ENCODE assay signal across 19 mouse cellular contexts in the genomic region with DNA sequence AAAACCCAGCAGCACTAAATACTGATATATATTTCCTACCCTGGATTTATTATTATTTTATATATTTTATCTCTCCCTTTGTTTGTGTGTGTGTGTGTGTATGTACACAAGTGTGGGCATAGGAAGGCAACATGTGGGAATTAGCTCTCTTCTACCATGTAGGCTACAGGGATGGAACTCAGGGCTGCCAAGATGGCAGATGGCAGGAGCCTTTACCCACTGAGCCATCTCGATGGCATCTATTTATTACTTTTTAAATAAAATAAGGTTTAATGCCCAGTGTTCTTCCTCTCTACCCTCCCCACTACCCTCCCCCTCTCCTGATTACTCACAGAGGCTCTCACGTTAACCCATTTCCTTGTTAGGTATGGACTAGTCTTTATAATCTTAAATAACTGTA. TPM values are rescaled to one million over a fixed set of nuclear protein-coding genes. Genes with fewer than 3 reads are reported as not detected.
DNase-seq lines count a peak whose midpoint lies in the region; ATAC-seq and TF ChIP-seq lines count a peak whose summit lies in the region.
"Had no signal": no experiment of that assay in that cellular context is flagged by ENCODE, and none has a peak within 500 bp of the region (broad histone marks: within the 10 kb centered on the region; RNA-seq: fewer than 3 reads in every experiment).

No protein-coding gene starts in this region.

- no peaks in the 10 kb centered on the region for H3K27me3 ChIP-seq in cerebellum, adult 2 months (ENCODE audit: control insufficient read depth, insufficient read depth, low read length)
- H3K27me3 ChIP-seq in intestine, embryonic 16.5 days (replicated peaks; ENCODE audit: control insufficient read depth, insufficient read depth, low read length): no peaks in the 10 kb centered on the region
- H3K27me3 ChIP-seq: CH12.LX; embryonic facial prominence, embryonic 12.5 days; forebrain, embryonic 15.5 days; heart, embryonic 13.5 days; hindbrain, embryonic 15.5 days had no signal

- H3K4me2 ChIP-seq in intestine, embryonic 16.5 days (ENCODE audit: low read depth, low read length): no peak overlapping the region
- H3K4me2 ChIP-seq: embryonic facial prominence, embryonic 12.5 days; forebrain, embryonic 15.5 days; heart, embryonic 13.5 days; hindbrain, embryonic 15.5 days had no signal

- no peak for TF ChIP-seq POLR2A in cerebellum, adult 2 months (IDR thresholded peaks at IDR 0.05; ENCODE audit: borderline replicate concordance, insufficient read depth, low read length)

- no peak for ATAC-seq in intestine, embryonic 16.5 days
- ATAC-seq: forebrain, embryonic 15.5 days had no signal

- H3K9ac ChIP-seq in intestine, embryonic 16.5 days (ENCODE audit: low read depth, low read length): no peak overlapping the region
- H3K9ac ChIP-seq: embryonic facial prominence, embryonic 12.5 days; forebrain, embryonic 15.5 days; heart, embryonic 13.5 days; hindbrain, embryonic 15.5 days had no signal

- WGBS in cerebellum, adult 2 months: 7% methylated on average over 2 of the region's 2 CpGs
- 78% methylated on average over 2 of the region's 2 CpGs for WGBS in intestine, embryonic 16.5 days

- DNase-seq in cerebellum, adult 11 months: peak; percentile 10
- DNase-seq in cerebellum, adult 2 months: peak; percentile 38 to 71
- peak; percentile 29 to 61 for DNase-seq in cerebellum, postnatal 10 days
- DNase-seq in frontal cortex, postnatal 25 days (ENCODE audit: low spot score in 2 of 2): no peak
- DNase-seq in spleen, adult 18-20 months: no peak
- DNase-seq: adrenal gland, adult 2 months; adrenal gland, postnatal 25 days; embryo, embryonic 11 days; gastrocnemius, postnatal 36 days; heart, adult 11 months; heart, postnatal 36 days; kidney, adult 11 months; kidney, adult 9 months had no signal

- H3K4me1 ChIP-seq in cerebellum, adult 2 months (ENCODE audit: control insufficient read depth, insufficient read depth, low read length): no peaks in the 10 kb centered on the region
- H3K4me1 ChIP-seq in intestine, embryonic 16.5 days (ENCODE audit: control insufficient read depth, insufficient read depth, low read length): no peaks in the 10 kb centered on the region
- H3K4me1 ChIP-seq: embryonic facial prominence, embryonic 12.5 days; forebrain, embryonic 15.5 days; heart, embryonic 13.5 days; hindbrain, embryonic 15.5 days had no signal

- no peaks in the 10 kb centered on the region for H3K9me3 ChIP-seq in intestine, embryonic 16.5 days (ENCODE audit: control insufficient read depth, low read length)
- H3K9me3 ChIP-seq: embryonic facial prominence, embryonic 12.5 days; forebrain, embryonic 15.5 days; heart, embryonic 13.5 days; hindbrain, embryonic 15.5 days had no signal

- H3K27ac ChIP-seq in cerebellum, adult 2 months (ENCODE audit: insufficient read depth, low read length): no peak overlapping the region
- H3K27ac ChIP-seq in intestine, embryonic 16.5 days (ENCODE audit: low read length): no peak overlapping the region
- H3K27ac ChIP-seq: embryonic facial prominence, embryonic 12.5 days; forebrain, embryonic 15.5 days; heart, embryonic 13.5 days; hindbrain, embryonic 15.5 days had no signal

- TF ChIP-seq CTCF in cerebellum, adult 2 months (IDR thresholded peaks at IDR 0.05; ENCODE audit: borderline replicate concordance, insufficient read depth, low read depth, low read length): no peak

- no peak overlapping the region for H3K4me3 ChIP-seq in cerebellum, adult 2 months (replicated peaks; ENCODE audit: insufficient read depth, low read depth, low read length)
- no peak overlapping the region for H3K4me3 ChIP-seq in intestine, embryonic 16.5 days (ENCODE audit: low read length)
- H3K4me3 ChIP-seq: embryonic facial prominence, embryonic 12.5 days; forebrain, embryonic 15.5 days; heart, embryonic 13.5 days; hindbrain, embryonic 15.5 days had no signal

- no peaks in the 10 kb centered on the region for H3K36me3 ChIP-seq in intestine, embryonic 16.5 days (ENCODE audit: control insufficient read depth, insufficient read depth, low read length)
- H3K36me3 ChIP-seq: embryonic facial prominence, embryonic 12.5 days; forebrain, embryonic 15.5 days; heart, embryonic 13.5 days had no signal

RNA-seq across cellular contexts. Expression of gene Bend6, which starts 38.6 kb away (rescaled TPM):
- polyA plus RNA-seq in cerebellum, adult 2 months (2012; rRNA removed): 276 and 283 TPM in 2 replicates
- polyA plus RNA-seq in intestine, embryonic 16.5 days (2015; fragmentation: Nextera tagmentation; extraction: Ambion mirVana): 0.32 and 0.60 TPM in 2 replicates

RNA-seq across cellular contexts. Expression of gene Dst, which starts 39.0 kb away (rescaled TPM):
- polyA plus RNA-seq in cerebellum, adult 2 months (2012; rRNA removed): 143 and 148 TPM in 2 replicates
- 15.1 and 16.4 TPM in 2 replicates for polyA plus RNA-seq in intestine, embryonic 16.5 days (2015; fragmentation: Nextera tagmentation; extraction: Ambion mirVana)

RNA-seq across cellular contexts. Expression of gene Zfp451, which starts 54.6 kb away (rescaled TPM):
- polyA plus RNA-seq in cerebellum, adult 2 months (2012; rRNA removed): 21.2 and 21.9 TPM in 2 replicates
- polyA plus RNA-seq in intestine, embryonic 16.5 days (2015; fragmentation: Nextera tagmentation; extraction: Ambion mirVana): 12.2 TPM in 2 replicates

Comparison
In these comparisons a context has a peak if more than half of its experiments do, and no peak if none do; other contexts are left out.
1. DNase-seq: peak in cerebellum, adult 11 months (single experiment), cerebellum, adult 2 months (2 of 2) and cerebellum, postnatal 10 days (2 of 2); none in frontal cortex, postnatal 25 days (0 of 2) and spleen, adult 18-20 months (0 of 2).
2. RNA of gene Bend6, which starts 38.6 kb away (polyA plus RNA-seq): 276 to 283 TPM in cerebellum, adult 2 months; 0.32 to 0.60 TPM in intestine, embryonic 16.5 days; every median in the first group is over 100 times any median in the second.